Mouse (Mus musculus) kidney, embryonic 14.5 days (tissue): ENCODE results near the gene Il5ra. TPM values are rescaled to one million over a fixed set of nuclear protein-coding genes. Genes with fewer than 3 reads are reported as not detected.

ENCODE experiments used
- ATAC-seq: fragments of 200-750 bp; cut with Nextera tagmentation; 2 replicates; pipeline ENCODE4 v1.8.0; 2017; ENCODE audit warnings: moderate number of reproducible peaks, mild to moderate bottlenecking, moderate TSS enrichment, moderate library complexity; ENCODE audit not compliant: low FRiP score, low TSS enrichment
- H3K27ac ChIP-seq: fragments of 300-500 bp; sonication (generic); 2 replicates; pipeline ENCODE4 v1.5.1; 2014; ENCODE audit warnings: low read depth, mild to moderate bottlenecking, low read length, moderate library complexity, mixed read lengths
- H3K27me3 ChIP-seq: fragments of 300-500 bp; sonication (generic); 2 replicates; pipeline ENCODE4 v1.6.1; 2014; ENCODE audit warnings: mild to moderate bottlenecking, low read length; ENCODE audit not compliant: control insufficient read depth, insufficient read depth
- H3K36me3 ChIP-seq: fragments of 300-500 bp; sonication (generic); 2 replicates; pipeline ENCODE4 v1.6.1; 2014; ENCODE audit warnings: low read length, mixed read lengths; ENCODE audit not compliant: control insufficient read depth, insufficient read depth
- H3K4me1 ChIP-seq: fragments of 300-500 bp; sonication (generic); 2 replicates; pipeline ENCODE4 v1.6.1; 2014; ENCODE audit warnings: low read length, mixed read lengths; ENCODE audit not compliant: control insufficient read depth, insufficient read depth
- H3K4me2 ChIP-seq: fragments of 300-500 bp; sonication (generic); replicated peaks from 2 replicates; pipeline ENCODE4 v1.6.1; 2014; ENCODE audit warnings: low read depth, mild to moderate bottlenecking, low read length
- H3K4me3 ChIP-seq: fragments of 300-500 bp; sonication (generic); 2 replicates; pipeline ENCODE4 v1.5.1; 2014; ENCODE audit warnings: mild to moderate bottlenecking, low read length
- H3K9ac ChIP-seq: fragments of 300-500 bp; sonication (generic); 2 replicates; pipeline ENCODE4 v1.6.1; 2014; ENCODE audit warnings: low read depth, mild to moderate bottlenecking, low read length, moderate library complexity
- H3K9me3 ChIP-seq: fragments of 300-500 bp; sonication (generic); 2 replicates; pipeline ENCODE4 v1.6.1; 2016; ENCODE audit warnings: low read length; ENCODE audit not compliant: control insufficient read depth
- WGBS: fragments of 180-500 bp; shearing (Covaris S2); extraction: QIAGEN DNeasy Blood & Tissue Kit; methylation state at CpG from one replicate; pipeline ENCODE4 v1.1.7; 2014; 5-methylcytosine and 5-hydroxymethylcytosine counted together
- polyA plus RNA-seq: library from polyadenylated mRNA; unstranded; fragments of >200 nt; fragmentation: Nextera tagmentation; extraction: Ambion mirVana; gene quantifications from 2 replicates; pipeline ENCODE4 v1.2.1, GENCODE M21; 2014

The Il5ra gene
- polyA plus RNA-seq, 1 experiment from 2014 or later, result not detected

DNA sequence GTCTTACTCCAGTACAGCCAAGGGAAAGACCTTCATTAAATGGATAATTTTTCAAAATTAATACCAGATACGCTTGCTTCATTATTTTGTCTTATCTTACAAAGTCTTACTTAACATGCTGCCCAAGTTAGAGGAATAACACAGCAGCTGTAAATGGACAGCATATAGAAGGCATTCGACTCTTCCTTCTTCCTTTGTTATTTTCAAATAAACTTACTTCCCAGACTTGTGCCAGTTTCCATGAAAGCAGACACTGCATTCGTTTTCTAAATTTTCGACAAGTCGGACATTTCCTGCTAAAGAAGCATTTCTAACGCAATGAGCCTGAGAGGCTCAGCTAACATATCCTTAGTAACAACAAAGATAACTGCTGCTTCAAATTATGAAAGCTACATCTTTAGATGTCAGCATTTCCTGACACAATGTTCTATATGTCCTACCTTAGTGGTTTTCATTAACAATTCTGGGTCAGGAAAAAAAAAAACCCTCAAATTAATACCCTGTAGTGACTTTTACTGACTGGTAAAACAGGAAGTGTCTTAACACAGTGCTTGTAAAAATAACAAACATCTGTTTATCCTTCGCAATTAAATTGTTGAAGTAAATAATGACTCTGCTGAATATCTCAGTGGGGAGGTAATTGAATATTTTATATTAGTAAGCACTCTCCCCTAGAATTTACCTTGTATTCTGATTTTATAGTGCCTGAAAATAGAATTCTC lies 3.0 kb downstream of the Il5ra start:
- WGBS, result 75% methylated on average over 7 of the region's 7 CpGs
- Histone ChIP-seq H3K9ac (no peak overlapping the region), H3K4me1 (no peaks in the 10 kb centered on the region), H3K27ac (no peak overlapping the region), H3K4me3 (no peak overlapping the region), H3K4me2 (no peak overlapping the region), H3K36me3 (no peaks in the 10 kb centered on the region), H3K9me3 (no peaks in the 10 kb centered on the region), H3K27me3 (no peaks in the 10 kb centered on the region)
- no peak for ATAC-seq

- H3K36me3 ChIP-seq, result no peaks in the 10 kb centered on the region
- H3K4me2 ChIP-seq, result no peak overlapping the region
- H3K9me3 ChIP-seq, result no peaks in the 10 kb centered on the region
- no peaks in the 10 kb centered on the region for H3K4me1 ChIP-seq
- H3K27ac ChIP-seq, result no peak overlapping the region
- H3K4me3 ChIP-seq, result no peak overlapping the region
- H3K27me3 ChIP-seq, result no peaks in the 10 kb centered on the region
- no peak overlapping the region for H3K9ac ChIP-seq
- ATAC-seq, result no peak
- 74% methylated on average over 7 of the region's 7 CpGs for WGBS
Measured at GRCm38 (mm10) chr6:106743556-106744233, 5.1 kb downstream of the Il5ra start.

DNA sequence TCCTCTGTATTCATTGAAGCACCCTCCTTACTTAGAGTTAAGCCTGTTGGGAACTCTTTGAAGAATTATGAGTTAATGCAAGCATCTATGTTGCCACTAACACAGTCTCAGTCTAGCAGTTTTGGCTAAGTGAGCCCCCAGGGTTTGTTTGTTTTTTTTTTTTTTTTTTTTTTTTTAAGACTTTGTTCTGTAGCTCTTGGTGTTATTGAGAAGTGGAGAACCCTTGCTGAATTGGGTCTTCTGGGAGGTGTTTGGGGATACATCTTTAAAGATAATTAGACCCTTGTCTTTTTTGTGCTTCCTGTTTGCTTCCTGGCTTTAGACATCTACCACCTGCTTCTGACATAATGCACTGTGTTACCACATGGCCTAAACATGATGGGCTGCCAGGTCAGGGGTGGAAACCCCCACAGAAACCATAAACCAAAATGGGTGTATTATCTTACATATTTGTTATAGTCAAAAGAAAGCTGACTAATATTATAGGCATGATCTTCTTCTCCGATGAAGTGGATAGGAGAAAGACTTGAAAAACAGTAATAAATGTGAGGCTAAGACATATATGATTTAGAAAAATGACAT lies 8.5 kb downstream of the Il5ra start:
- Histone ChIP-seq H3K9me3 (no peaks in the 10 kb centered on the region), H3K9ac (no peak overlapping the region), H3K27me3 (no peaks in the 10 kb centered on the region), H3K4me1 (no peaks in the 10 kb centered on the region), H3K4me3 (no peak overlapping the region), H3K36me3 (no peaks in the 10 kb centered on the region), H3K4me2 (no peak overlapping the region), H3K27ac (no peak overlapping the region)
- WGBS, result 92% methylated on average over 1 of the region's 1 CpGs
- no peak for ATAC-seq

DNA sequence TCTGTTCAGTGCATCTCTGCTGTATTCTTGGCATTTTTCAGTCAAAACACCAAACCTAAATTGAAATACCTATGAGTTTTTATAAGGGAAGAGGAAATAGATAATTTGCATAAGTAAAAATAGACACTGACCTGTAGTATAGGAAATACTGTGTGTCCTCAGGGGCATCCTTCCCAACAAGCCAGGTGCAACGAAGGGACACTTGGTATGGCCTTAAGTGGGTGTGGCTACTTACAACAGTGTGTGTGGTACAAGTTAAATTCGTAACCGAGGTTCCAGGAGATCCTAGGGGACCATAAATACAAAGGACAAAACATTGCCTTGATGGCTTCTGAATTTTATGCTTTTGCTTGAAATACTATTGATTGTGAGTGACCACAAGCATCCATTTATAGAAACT lies 10.6 kb downstream of the Il5ra start:
- WGBS, result 72% methylated on average over 3 of the region's 3 CpGs
- Histone ChIP-seq H3K4me2 (no peak overlapping the region), H3K4me1 (no peaks in the 10 kb centered on the region), H3K4me3 (no peak overlapping the region), H3K9me3 (no peaks in the 10 kb centered on the region), H3K27ac (no peak overlapping the region), H3K9ac (no peak overlapping the region), H3K27me3 (no peaks in the 10 kb centered on the region), H3K36me3 (no peaks in the 10 kb centered on the region)
- no peak for ATAC-seq

DNA sequence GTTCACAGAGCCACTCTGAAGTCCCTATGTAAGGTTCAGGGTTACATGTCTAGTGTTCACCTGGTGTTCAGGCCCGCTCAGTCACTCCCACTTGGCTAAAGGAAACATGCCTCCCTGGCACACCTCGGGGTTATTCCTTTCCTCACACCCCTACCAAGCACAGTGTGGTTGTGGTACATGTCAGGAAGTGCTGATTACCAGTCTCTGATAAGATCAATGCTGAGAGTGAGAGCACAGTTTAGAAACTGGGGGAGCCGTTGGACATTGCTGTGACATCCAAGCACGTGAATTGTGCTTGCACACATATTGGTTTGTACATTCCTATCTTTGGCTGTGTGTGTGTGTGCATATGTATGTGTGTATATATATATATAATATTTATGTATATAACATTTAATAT lies 16.3 kb downstream of the Il5ra start:
- H3K36me3 ChIP-seq, result no peaks in the 10 kb centered on the region
- H3K4me2 ChIP-seq, result no peak overlapping the region
- no peak overlapping the region for H3K9ac ChIP-seq
- WGBS, result 76% methylated on average over 4 of the region's 4 CpGs
- no peak for ATAC-seq
- no peak overlapping the region for H3K4me3 ChIP-seq
- no peaks in the 10 kb centered on the region for H3K9me3 ChIP-seq
- no peaks in the 10 kb centered on the region for H3K4me1 ChIP-seq
- H3K27ac ChIP-seq, result no peak overlapping the region
- H3K27me3 ChIP-seq, result no peaks in the 10 kb centered on the region

DNA sequence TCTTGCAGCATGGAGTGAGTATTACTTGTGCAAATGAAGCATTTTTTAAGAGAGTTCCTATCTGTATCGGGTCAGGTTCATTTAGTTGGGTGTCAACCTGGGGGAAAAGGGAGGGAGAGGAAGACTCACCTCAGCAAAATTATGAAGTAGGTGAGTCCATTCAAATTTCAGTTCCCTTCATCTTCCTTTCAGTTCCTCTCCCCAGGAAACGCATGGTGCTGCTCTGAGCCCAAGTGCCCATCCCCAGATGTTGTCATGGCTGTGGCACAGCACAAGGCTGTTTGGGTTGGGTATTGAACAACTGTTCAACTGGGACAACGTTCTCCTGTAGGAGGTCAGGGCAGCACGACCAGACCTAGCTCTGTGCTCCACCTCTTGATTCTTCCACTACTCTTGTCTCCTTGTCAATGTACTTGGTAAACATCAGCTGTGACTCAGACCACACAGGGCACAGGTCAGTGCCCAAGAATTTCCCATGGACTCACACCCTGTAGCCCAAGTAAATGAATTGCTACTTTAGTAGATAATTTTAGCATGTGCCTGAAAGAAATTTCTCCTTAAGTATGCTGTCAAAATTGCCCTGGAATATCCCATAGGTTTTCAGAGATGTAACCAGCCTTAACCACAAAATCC lies 19.0 kb downstream of the Il5ra start:
- no peak overlapping the region for H3K4me2 ChIP-seq
- WGBS, result 81% methylated on average over 4 of the region's 4 CpGs
- H3K27ac ChIP-seq, result no peak overlapping the region
- ATAC-seq, result no peak
- H3K9ac ChIP-seq, result no peak overlapping the region
- H3K4me1 ChIP-seq, result no peaks in the 10 kb centered on the region
- no peaks in the 10 kb centered on the region for H3K27me3 ChIP-seq
- no peaks in the 10 kb centered on the region for H3K36me3 ChIP-seq
- H3K9me3 ChIP-seq, result no peaks in the 10 kb centered on the region
- H3K4me3 ChIP-seq, result no peak overlapping the region

GRCm38 (mm10) chr6:106727703-106728102 lies 21.1 kb downstream of the Il5ra start:
- Histone ChIP-seq H3K9ac (no peak overlapping the region), H3K9me3 (no peaks in the 10 kb centered on the region), H3K4me2 (no peak overlapping the region), H3K27ac (no peak overlapping the region), H3K4me1 (no peaks in the 10 kb centered on the region), H3K27me3 (no peaks in the 10 kb centered on the region), H3K4me3 (no peak overlapping the region), H3K36me3 (no peaks in the 10 kb centered on the region)
- WGBS, result 77% methylated on average over 1 of the region's 1 CpGs
- no peak for ATAC-seq

DNA sequence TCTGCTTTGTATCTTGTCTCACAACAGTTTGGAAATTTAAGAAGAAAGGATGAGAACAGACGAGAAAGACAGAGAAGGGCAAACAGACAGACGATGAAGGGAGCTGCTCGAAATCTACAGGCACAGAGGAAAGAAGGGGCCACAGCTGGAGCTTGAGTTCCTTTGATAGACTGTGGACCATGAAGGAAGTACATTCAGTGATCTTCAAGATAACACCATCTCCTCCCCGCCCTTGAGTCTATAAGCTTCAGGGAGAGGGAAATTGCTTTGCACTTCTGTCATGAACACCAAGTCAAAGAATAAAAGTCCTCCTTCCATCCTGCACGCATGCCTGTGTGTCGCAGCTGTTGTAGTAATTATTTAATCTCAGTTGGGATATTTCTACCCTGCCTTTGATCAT lies 22.8 kb downstream of the Il5ra start:
- WGBS, result 73% methylated on average over 6 of the region's 6 CpGs
- no peak overlapping the region for H3K4me3 ChIP-seq
- H3K9me3 ChIP-seq, result no peaks in the 10 kb centered on the region
- H3K4me1 ChIP-seq, result no peaks in the 10 kb centered on the region
- H3K27ac ChIP-seq, result no peak overlapping the region
- no peaks in the 10 kb centered on the region for H3K27me3 ChIP-seq
- no peak for ATAC-seq
- H3K4me2 ChIP-seq, result no peak overlapping the region
- no peak overlapping the region for H3K9ac ChIP-seq
- no peaks in the 10 kb centered on the region for H3K36me3 ChIP-seq

DNA sequence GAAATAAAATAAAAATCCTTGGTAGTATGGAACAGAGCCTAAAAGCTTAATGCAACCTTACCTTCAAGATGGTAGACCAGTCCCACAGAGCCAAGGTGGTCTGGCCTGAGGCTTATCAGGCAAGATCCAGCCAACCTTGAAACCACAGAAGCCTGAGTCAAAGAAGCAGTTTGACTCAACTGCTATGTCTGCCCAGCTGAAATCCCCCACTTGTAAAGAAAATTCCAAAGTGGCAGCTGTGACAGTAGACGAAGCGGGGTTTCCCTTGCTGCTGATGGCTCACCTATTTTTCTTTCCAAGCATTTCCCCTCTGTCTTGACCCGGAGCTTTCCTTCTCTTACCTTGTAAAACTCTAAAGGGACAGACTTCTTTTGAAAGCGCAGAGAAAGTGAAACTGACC lies 23.2 kb downstream of the Il5ra start:
- H3K36me3 ChIP-seq, result no peaks in the 10 kb centered on the region
- H3K9ac ChIP-seq, result no peak overlapping the region
- H3K4me3 ChIP-seq, result no peak overlapping the region
- ATAC-seq, result no peak
- H3K9me3 ChIP-seq, result no peaks in the 10 kb centered on the region
- H3K4me1 ChIP-seq, result no peaks in the 10 kb centered on the region
- H3K4me2 ChIP-seq, result no peak overlapping the region
- H3K27me3 ChIP-seq, result no peaks in the 10 kb centered on the region
- WGBS, result 86% methylated on average over 4 of the region's 4 CpGs
- no peak overlapping the region for H3K27ac ChIP-seq
